Mouse (Mus musculus) neural tube, embryonic 15.5 days (tissue): Measurements from ENCODE around the gene Rnf167. TPM values are rescaled to one million over a fixed set of nuclear protein-coding genes. Genes with fewer than 3 reads are reported as not detected.

Source experiments
- ATAC-seq: fragments of 200-750 bp; cut with Nextera tagmentation; 2 replicates; pipeline ENCODE4 v1.8.0; 2017; ENCODE audit warnings: mild to moderate bottlenecking, moderate TSS enrichment, moderate library complexity; ENCODE audit not compliant: low FRiP score
- H3K27ac ChIP-seq: fragments of 300-500 bp; sonication (generic); replicated peaks from 2 replicates; pipeline ENCODE4 v1.5.1; 2015; ENCODE audit warnings: mild to moderate bottlenecking, inconsistent platforms
- H3K27me3 ChIP-seq: fragments of 300-500 bp; sonication (generic); replicated peaks from 2 replicates; pipeline ENCODE4 v1.6.1; 2015; ENCODE audit warnings: inconsistent platforms
- H3K36me3 ChIP-seq: fragments of 300-500 bp; sonication (generic); 2 replicates; pipeline ENCODE4 v1.6.1; 2015; ENCODE audit warnings: inconsistent platforms
- H3K4me1 ChIP-seq: fragments of 300-500 bp; sonication (generic); 2 replicates; pipeline ENCODE4 v1.6.1; 2015; ENCODE audit warnings: inconsistent platforms
- H3K4me2 ChIP-seq: fragments of 300-500 bp; sonication (generic); 2 replicates; pipeline ENCODE4 v1.6.1; 2015; ENCODE audit warnings: inconsistent platforms, mild to moderate bottlenecking, moderate library complexity
- H3K4me3 ChIP-seq: fragments of 300-500 bp; sonication (generic); replicated peaks from 2 replicates; pipeline ENCODE4 v1.5.1; 2015; ENCODE audit warnings: mild to moderate bottlenecking, inconsistent platforms
- H3K9ac ChIP-seq: fragments of 300-500 bp; sonication (generic); replicated peaks from 2 replicates; pipeline ENCODE4 v1.6.1; 2015; ENCODE audit warnings: mild to moderate bottlenecking, inconsistent platforms
- H3K9me3 ChIP-seq: fragments of 300-500 bp; sonication (generic); replicated peaks from 2 replicates; pipeline ENCODE4 v1.6.1; 2016; ENCODE audit warnings: inconsistent platforms
- WGBS: fragments of 180-500 bp; shearing (Covaris S2); methylation state at CpG from one replicate; pipeline ENCODE4 v1.1.7; 2015; ENCODE audit warnings: mixed read lengths; 5-methylcytosine and 5-hydroxymethylcytosine counted together
- polyA plus RNA-seq: library from polyadenylated mRNA; unstranded; fragments of >200 nt; fragmentation: Nextera tagmentation; extraction: Ambion mirVana; gene quantifications from 2 replicates; pipeline ENCODE4 v1.2.1, GENCODE M21; 2015

Rnf167 gene
- polyA plus RNA-seq, 1 experiment from 2014 or later, result 100 TPM

DNA sequence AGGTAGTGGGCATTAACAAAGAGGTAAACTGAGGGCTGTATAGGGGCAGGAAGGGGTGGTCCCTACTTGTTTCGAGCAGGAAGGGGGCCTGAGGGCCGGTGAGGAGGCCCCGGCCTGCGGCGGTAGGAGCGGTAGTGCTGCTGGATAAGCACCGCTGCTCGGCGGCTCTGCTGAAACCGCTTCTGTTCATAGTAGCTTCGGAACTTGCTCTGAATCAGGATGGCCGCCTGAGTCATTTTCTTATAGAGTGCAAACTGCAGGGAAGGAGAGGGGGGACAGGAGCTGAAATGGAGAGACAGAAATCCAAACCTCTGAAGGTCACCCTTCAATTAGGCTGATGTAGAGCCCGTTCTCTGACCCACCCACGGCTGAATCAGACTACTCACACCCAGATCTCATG lies 23.4 kb downstream of the Rnf167 start:
- Histone ChIP-seq H3K4me1 (peaks cover 43% of the 10 kb centered on the region), H3K9me3 (no peaks in the 10 kb centered on the region), H3K36me3 (peaks cover 33% of the 10 kb centered on the region), H3K9ac (peak overlapping the region; percentile 70), H3K4me2 (peak overlapping the region; percentile 81), H3K27ac (peak overlapping the region; percentile 99), H3K4me3 (peak overlapping the region; percentile 67), H3K27me3 (no peaks in the 10 kb centered on the region)
- 36% methylated on average over 14 of the region's 14 CpGs for WGBS
- ATAC-seq, result no peak

DNA sequence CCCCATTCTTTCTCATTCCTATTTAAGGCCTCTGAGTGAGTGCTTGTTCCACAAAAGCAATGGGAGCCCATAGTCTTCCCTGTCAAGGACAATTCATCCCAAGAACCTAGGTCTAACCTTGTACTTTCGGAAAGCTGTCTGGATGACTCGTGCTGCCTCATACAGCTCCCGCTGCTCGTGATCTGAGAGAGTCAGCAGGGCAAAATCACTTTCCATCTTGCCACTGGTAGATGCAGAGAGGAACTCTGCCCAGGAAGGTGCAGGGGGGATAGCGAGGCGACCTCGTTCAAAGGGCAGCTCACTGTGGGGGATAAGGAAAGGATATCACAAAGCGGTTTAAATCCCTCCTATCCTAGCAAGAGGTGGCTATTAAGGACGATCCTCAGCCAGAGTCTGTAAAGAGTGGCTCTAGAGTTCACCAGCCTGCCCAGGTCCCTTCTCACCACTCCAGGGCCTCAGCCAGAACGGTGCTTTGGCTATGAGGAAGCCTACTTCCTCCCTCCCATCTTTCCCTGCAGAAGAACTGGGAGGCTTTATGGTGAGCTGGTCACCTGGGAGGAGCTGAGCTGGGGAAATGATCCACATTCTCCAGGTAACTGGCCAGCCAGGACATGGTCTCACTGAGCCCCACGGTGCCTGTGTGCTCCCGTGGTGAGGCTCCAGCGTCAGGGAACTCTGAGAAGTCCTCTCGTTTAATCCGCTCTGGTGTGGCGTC lies 24.5 kb downstream of the Rnf167 start:
- Histone ChIP-seq H3K9ac (peak overlapping the region; percentile 70; the same call in 1 of the 2 replicates), H3K9me3 (no peaks in the 10 kb centered on the region), H3K4me2 (peak overlapping the region; percentile 81; the same call in 1 of the 2 replicates), H3K36me3 (peaks cover 39% of the 10 kb centered on the region), H3K4me1 (peaks cover 39% of the 10 kb centered on the region), H3K4me3 (no peak overlapping the region), H3K27me3 (no peaks in the 10 kb centered on the region), H3K27ac (no peak overlapping the region)
- ATAC-seq, result no peak
- WGBS, result 83% methylated on average over 16 of the region's 16 CpGs

DNA sequence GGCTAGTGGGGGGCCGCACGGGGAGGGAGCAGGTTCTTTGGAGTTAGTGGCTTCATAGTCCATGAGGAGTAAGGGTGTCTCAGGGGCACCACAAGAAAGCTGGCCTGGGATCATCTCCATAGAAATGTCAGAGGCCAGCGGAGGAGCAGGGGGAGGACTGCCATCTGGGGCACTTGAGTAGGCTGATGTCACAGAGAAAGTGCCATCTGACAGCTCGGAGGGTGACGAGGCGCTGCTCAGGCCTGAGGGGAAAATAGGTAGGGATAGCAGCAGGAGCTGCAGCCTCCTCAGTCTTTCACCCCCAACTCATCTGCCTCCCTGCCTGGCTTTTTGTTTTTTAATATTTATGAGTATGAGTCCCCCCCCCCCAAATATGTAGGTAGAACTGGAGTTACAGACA lies 27.0 kb downstream of the Rnf167 start:
- H3K27me3 ChIP-seq, result no peaks in the 10 kb centered on the region
- H3K27ac ChIP-seq, result no peak overlapping the region
- no peak overlapping the region for H3K4me2 ChIP-seq
- no peak overlapping the region for H3K9ac ChIP-seq
- H3K4me3 ChIP-seq, result no peak overlapping the region
- peaks cover 21% of the 10 kb centered on the region for H3K4me1 ChIP-seq
- H3K36me3 ChIP-seq, result peaks cover 58% of the 10 kb centered on the region
- ATAC-seq, result no peak
- 63% methylated on average over 6 of the region's 6 CpGs for WGBS
- H3K9me3 ChIP-seq, result no peaks in the 10 kb centered on the region

DNA sequence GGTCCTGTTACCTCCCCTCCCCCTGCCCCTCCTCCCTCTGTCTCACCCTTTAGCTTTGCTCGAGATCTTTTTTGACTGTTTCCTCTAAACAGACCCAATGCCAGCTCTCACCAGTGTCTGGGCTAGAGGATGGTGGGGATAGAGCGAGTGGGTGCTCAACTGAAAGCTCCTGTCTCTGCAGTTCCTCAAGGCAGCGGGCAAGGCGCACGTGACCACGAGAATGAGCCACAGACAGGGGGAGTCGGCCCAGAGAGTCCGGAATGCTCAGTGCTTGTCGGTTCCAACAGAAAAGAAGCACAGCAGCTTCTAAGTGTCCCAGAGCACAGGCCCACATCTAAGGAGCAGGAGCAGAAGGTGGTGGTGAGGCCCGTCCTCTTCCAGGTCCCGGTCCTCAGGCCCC lies 27.5 kb downstream of the Rnf167 start:
- peaks cover 21% of the 10 kb centered on the region for H3K4me1 ChIP-seq

DNA sequence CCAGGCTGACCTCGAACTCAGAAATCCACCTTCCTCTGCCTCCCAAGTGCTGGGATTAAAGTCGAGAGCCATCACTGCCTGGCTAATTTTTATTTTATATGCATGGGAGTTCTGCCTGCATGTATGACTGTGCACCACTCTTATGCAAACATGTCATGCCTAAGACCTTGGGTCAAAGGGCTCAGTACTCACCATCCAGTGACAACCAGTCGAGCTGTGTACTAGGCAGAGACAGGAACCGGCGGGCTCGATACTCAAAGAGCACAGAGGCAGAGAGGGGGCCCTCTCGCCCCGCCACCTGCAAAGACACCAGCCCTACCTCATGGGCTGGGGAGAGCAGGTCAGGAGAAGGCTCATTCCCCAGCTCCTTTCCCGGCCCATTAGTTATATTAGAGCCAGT lies 31.1 kb downstream of the Rnf167 start:
- Histone ChIP-seq H3K9me3 (no peaks in the 10 kb centered on the region), H3K9ac (no peak overlapping the region), H3K27ac (no peak overlapping the region), H3K36me3 (peaks cover 75% of the 10 kb centered on the region), H3K27me3 (no peaks in the 10 kb centered on the region), H3K4me3 (no peak overlapping the region), H3K4me1 (peaks cover 10% of the 10 kb centered on the region), H3K4me2 (no peak overlapping the region)
- ATAC-seq, result no peak
- 88% methylated on average over 8 of the region's 9 CpGs for WGBS

More for the DNA sequence above, 27.5 kb downstream of the Rnf167 start:
- WGBS, result 78% methylated on average over 11 of the region's 11 CpGs
- H3K36me3 ChIP-seq, result peaks cover 63% of the 10 kb centered on the region
- no peak overlapping the region for H3K27ac ChIP-seq
- no peak overlapping the region for H3K9ac ChIP-seq
- no peak for ATAC-seq
- H3K9me3 ChIP-seq, result no peaks in the 10 kb centered on the region
- H3K27me3 ChIP-seq, result no peaks in the 10 kb centered on the region
- no peak overlapping the region for H3K4me2 ChIP-seq
- no peak overlapping the region for H3K4me3 ChIP-seq

DNA sequence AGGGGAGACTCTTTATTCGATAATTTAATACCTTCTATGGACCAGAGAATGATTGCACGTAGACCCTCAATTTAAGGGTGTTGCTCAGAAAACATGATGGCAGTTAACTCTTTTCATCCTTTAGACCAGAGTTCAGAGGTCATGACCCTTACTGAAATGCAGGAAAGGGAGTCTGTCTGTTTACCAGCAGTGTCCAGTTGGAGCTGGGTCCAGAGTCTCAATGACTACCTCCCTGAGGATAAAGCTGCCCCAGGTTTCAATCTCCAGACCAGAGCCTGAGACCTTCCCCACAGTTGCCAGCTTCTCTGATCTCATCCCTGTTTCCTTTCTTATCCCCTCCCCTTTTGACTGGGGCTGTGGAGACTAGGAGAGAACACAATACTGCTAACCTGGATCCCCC lies 31.5 kb downstream of the Rnf167 start:
- 65% methylated on average over 2 of the region's 2 CpGs for WGBS
- peaks cover 77% of the 10 kb centered on the region for H3K36me3 ChIP-seq
- no peaks in the 10 kb centered on the region for H3K9me3 ChIP-seq

DNA sequence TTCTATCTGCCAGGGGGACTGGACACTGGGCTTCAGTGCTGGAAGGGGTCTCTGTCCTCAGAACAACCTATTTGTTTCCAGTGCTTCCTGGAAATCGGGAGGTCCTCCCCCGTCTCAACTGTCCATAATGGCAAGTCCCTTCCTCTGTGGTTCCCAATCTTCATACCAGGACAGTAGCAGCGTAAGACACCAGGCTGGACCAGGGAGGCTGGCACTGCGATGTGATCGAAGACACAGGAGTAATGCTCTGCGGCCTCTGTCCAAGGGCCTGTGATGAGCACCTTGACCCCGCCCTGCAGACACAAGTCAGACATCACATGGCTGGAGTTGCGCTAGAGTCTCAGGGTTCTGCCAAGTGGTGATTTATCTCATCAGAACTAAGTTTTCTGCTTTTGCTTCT lies 32.3 kb downstream of the Rnf167 start:
- Histone ChIP-seq H3K27ac (no peak overlapping the region), H3K4me1 (peaks cover 10% of the 10 kb centered on the region), H3K4me2 (no peak overlapping the region), H3K9ac (no peak overlapping the region), H3K9me3 (no peaks in the 10 kb centered on the region), H3K4me3 (no peak overlapping the region), H3K27me3 (no peaks in the 10 kb centered on the region), H3K36me3 (peaks cover 79% of the 10 kb centered on the region)
- WGBS, result 98% methylated on average over 8 of the region's 8 CpGs
- no peak for ATAC-seq

More for the DNA sequence above, 31.5 kb downstream of the Rnf167 start:
- Histone ChIP-seq H3K4me1 (peaks cover 10% of the 10 kb centered on the region), H3K27me3 (no peaks in the 10 kb centered on the region), H3K27ac (no peak overlapping the region), H3K9ac (no peak overlapping the region), H3K4me2 (no peak overlapping the region), H3K4me3 (no peak overlapping the region)
- ATAC-seq, result no peak

DNA sequence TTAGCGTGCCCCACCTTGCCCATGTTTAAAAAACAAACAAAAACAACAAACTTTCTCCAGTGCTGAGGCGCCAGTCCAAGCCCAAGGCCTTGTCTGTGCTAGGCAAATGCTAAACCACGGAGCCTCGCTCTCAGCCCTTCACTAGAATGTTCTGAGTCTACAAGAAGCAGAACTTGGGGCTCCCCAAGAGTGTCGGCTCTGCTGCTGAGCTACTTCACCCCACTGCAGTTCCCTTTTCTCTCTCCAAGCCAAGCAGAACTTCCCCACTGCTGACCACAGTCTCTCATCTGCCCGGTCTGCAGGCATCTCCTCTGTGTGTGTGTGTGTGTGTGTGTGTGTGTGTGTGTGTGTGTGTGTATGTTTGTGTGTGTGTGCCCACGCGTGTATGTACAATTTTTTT lies 32.9 kb downstream of the Rnf167 start:
- WGBS, result 94% methylated on average over 6 of the region's 8 CpGs

DNA sequence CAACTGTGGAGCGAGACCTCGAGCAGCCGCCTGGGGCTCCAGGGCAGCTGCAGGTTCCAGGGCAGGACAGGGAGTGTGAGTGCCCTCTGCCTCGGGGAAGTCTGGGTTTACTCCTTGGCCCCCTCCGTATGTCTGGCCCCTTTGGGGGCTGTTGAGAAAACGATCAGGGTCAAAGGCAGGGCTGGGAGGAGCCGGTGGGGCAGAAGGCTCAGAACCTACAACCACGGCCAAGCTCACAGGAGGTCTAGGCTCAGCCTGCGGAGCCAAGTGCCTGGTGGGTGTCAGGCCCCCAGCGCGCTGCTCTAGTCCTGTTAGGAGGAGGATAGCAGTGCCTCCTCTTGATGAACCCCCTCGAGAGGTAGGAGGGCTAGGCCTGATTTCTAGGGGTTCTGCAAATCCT lies 34.1 kb downstream of the Rnf167 start:
- Histone ChIP-seq H3K9ac (no peak overlapping the region), H3K27ac (no peak overlapping the region), H3K27me3 (no peaks in the 10 kb centered on the region), H3K4me2 (no peak overlapping the region), H3K4me1 (peaks cover 14% of the 10 kb centered on the region), H3K36me3 (peaks cover 76% of the 10 kb centered on the region), H3K4me3 (no peak overlapping the region), H3K9me3 (no peaks in the 10 kb centered on the region)
- 67% methylated on average over 12 of the region's 12 CpGs for WGBS
- no peak for ATAC-seq

More for the DNA sequence above, 32.9 kb downstream of the Rnf167 start:
- Histone ChIP-seq H3K27me3 (no peaks in the 10 kb centered on the region), H3K9ac (no peak overlapping the region), H3K4me3 (no peak overlapping the region), H3K4me2 (no peak overlapping the region), H3K36me3 (peaks cover 81% of the 10 kb centered on the region), H3K4me1 (peaks cover 10% of the 10 kb centered on the region), H3K27ac (no peak overlapping the region), H3K9me3 (no peaks in the 10 kb centered on the region)
- ATAC-seq, result no peak

DNA sequence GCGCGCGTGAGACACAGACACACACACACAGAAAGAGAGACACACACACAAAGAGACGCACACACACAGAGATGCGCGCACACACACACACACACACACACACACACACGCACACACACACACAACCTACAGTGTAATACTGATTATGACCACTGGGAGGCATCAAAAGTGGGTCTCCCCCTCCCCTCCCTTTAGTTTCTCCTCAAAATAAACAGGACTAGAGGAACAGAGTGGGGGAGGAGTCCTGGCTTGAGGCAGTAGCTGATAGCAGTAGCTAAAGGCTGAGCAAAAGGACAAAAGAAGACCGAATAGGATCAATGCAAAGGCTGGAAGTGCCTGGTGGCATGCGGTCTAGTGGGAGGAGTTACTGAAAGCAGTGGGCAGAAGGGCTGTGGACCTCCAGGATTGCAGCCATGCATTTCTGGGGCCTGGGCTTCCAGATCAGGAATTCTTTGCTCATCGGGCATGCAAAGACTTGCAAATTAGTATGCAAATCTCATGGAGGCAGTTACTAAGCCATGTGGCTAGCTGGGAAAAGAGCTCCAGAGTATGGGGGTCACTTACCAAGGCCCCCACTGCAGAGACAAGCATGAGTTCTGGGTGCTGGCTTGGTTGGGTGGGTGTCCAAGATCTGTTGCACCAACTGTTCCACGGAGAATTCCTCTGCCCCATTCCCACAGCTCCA lies 35.0 kb downstream of the Rnf167 start:
- H3K4me1 ChIP-seq, result peaks cover 22% of the 10 kb centered on the region
- H3K4me2 ChIP-seq, result peak overlapping the region; percentile 15; the same call in 1 of the 2 replicates
- H3K9me3 ChIP-seq, result no peaks in the 10 kb centered on the region
- H3K9ac ChIP-seq, result no peak overlapping the region
- ATAC-seq, result peak; percentile 46
- H3K27me3 ChIP-seq, result no peaks in the 10 kb centered on the region
- H3K4me3 ChIP-seq, result no peak overlapping the region
- peak overlapping the region; percentile 4; the same call in 1 of the 2 replicates for H3K27ac ChIP-seq
- 17% methylated on average over 11 of the region's 11 CpGs for WGBS
- H3K36me3 ChIP-seq, result peaks cover 67% of the 10 kb centered on the region

DNA sequence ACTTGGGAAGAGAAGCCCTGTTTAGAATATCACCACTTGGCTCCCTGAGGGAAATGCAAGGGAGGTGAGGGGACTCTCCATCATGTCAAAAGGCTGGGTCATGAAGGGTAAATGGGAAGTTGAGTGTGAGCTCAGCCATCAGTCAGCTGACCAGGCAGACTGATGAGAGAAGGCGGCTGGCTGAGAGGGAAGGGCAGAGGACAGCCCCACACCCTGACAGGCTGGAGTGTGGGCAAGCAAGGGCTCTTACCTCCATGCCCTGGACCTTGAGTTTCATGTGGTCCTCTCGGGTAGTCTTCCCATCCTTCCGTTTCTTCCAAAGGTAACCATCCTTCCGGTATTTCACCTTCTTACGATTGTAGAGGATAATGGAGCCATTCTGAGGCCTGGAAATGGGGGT lies 36.6 kb downstream of the Rnf167 start:
- Histone ChIP-seq H3K36me3 (peaks cover 57% of the 10 kb centered on the region), H3K4me3 (no peak overlapping the region), H3K27me3 (no peaks in the 10 kb centered on the region), H3K9me3 (no peaks in the 10 kb centered on the region), H3K4me2 (no peak overlapping the region), H3K27ac (no peak overlapping the region), H3K9ac (no peak overlapping the region), H3K4me1 (peaks cover 31% of the 10 kb centered on the region)
- 90% methylated on average over 5 of the region's 5 CpGs for WGBS
- no peak for ATAC-seq
